Mouse (Mus musculus): Measurements from ENCODE around the gene Tbcc.
"Not testable (repeated sequence)": the region's sequence is repeated elsewhere in the genome, so short reads cannot be mapped to it uniquely, and the experiment has no call there.

Gene Tbcc

DNA sequence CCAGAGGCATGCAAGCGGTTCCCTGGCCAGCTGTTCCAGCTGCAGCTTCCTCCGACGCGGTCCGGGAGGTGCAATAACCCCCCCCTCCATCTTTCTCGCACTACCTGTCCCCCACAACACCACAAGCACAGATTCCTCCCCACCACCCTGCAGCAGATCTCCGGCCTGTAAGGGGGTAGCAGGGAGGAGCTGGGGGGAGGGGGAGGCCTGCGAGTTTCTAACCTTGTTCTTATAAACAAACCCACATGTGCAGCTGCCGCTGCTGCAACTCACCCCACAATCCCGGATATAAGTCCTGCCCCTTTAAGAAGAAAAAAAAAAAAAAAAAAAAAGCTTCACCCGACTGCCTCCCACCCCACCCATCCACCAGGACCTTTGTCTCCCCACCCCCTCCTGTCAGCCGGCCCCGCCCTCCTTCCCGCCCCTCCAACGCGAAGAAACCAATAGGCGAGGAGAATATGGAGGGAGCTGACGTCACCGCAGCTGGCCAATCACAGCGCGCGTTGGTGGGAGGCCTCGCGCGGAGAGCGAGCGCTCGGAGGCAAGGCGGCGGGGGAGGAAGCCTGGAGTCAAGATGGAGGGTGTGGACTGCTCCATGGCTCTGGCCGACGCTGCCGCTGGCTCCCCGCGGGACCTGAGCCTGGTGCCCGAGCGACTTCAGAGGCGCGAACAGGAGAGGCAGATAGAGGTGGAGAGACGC, at the start of gene Tbcc:
TSS of gene Tbcc (plus strand) at position 569 of the 700 bp plus-strand sequence.
- peak; percentile 99 for DNase-seq

DNA sequence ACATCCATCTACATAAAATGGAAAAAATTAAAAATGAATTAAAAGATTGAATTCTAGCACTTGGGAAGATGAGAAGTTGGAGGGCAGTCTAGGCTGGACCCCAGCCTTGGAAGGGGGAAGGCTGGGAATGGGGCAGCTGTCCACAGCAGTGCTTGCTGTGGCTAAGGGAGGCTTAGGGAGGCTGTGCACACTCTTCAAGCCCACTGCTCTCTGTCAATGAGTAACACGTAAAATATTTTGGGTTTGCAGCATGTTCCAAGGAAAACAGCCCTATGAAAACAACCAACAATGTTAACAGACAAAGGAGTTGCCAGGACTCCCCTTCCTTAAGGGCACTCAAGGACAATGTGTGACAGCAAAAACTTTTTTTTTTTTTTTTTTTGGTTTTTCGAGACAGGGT, 47.5 kb upstream of the Tbcc start:
- no peak for DNase-seq

DNA sequence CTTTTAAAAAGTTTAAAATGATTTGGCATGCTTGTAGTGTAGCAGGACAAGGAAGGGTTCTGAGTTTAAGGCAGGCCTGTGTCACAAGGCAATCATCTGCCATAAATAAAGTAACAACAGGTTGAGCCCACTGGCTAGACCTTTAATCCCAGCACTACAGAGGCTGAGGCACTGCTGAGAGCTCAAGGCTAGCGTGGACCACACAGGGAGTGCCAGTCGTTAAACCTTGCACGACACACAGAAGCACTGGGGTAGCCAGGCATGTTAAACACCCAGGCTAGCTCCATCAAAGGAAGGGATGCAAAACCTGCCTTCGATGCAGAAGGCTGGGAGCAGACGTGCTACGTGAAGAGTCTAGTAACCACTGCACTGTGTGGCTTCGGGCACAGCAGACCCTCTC, 46.8 kb upstream of the Tbcc start:
- DNase-seq, result no peak

DNA sequence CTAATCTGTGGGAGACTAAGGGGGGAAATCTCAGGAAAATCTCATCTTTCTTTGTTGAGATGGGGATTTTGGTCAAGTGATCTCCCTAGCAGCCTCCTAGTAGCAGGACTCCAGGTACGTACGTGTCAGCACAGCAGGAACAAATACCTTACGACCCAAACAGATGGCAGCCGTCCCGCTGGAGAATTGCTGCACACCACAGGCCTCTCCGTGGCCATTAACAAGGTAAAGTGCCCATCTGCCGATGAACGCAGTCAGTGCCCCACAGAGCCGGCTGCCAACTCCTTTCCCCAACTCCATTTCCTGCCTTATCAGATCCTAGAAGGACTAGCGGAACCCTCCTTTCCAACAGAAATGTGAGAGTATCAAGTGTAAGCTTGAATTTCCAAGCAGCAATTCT, 45.7 kb upstream of the Tbcc start:
- no peak for DNase-seq

DNA sequence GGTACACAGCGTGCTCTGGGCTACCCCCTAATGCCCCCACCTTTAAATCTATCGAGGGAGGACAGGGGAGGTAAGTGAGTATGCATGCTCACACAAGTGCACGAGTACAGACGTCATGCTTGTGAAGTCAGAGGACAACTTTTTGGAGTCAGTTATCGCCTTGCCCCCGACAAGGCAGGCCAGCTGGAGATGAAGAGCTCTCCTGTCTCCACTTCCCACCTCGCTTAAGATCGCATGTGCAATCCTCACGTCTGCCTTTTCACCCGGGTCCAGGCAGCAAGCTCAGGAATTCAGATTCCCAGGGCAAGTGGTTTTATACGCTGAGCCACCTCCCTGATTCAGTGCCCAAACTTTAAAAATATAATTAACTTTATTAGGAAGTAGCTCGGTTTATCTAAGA, 45.2 kb upstream of the Tbcc start:
- no peak for DNase-seq

DNA sequence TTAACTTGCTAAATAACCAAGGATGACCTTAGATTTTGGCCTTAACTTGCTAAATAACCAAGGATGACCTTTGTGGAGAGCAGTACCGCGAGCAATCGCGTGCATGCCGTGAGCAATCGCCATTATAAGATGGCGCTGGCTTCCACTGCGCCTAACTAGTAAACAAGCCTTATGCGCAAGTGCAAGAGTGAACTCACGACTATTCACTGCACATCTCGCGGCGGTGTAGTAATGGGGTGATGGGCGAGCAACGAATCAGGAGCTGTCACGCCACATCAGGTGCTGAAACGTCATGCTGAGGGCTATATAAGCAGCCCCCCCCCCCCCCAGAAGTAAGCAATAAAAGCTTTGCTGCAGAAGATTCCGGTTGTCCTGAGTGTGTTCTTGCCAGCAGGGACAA, 43.9 kb upstream of the Tbcc start:
- DNase-seq, result not testable (repeated sequence)

DNA sequence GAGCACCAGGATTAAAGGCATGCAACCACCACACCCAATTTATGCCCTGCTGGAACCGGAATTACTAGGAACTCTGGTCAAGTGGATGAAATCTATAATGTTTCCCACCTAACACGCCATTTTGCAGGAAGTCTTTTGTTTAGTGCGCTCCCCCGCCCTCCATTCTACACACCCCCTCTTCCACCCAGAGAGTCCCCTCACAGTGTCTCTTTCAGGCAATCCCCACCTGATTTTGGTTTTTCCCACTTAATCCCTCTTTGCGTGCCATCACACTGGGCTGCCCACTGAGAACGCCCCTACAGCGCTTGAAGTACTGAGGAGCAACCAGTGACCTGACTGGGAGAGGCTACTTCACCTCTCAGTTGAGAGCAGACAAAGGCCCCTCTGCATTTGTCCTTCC, 43.3 kb upstream of the Tbcc start:
- DNase-seq, result no peak

DNA sequence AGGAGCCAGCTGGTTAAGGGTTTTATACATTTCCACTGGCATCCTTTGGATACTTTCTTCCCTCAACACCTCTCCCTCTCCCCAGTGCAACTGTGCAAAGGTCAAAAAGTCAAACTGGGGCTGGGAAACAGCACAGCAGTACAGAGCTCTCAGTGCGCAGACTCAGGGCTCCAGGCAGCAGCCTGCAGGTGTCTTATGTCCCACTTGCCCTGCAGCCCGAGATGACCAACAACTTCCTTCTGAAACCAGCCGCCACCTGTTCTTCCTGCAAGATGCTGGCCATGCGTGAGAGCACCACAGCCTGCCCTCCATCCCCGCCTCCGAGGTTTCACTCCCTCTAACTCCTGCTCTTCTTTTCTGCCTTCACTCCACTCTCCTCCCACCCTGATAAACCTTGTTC, 37.8 kb upstream of the Tbcc start:
- DNase-seq, result peak; percentile 41

DNA sequence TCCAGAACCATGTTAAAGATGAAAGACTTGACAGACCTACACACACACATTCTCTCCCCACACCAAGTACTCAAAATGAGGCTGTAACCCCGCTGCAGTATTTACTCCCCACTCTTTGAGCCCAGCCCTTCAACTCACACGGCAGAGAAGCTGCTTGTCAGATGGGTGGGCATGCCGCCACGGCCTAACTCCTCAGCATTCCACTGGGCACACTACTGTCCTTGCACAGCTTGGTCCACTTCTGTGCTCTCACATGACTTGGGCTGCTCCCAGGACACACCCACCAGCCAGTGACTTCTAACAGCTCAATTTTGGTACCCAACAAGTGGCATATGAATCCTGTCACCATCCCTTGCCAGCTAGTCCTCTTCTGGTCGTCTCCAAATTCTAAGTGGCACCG, 37.2 kb upstream of the Tbcc start:
- DNase-seq, result peak; percentile 86

DNA sequence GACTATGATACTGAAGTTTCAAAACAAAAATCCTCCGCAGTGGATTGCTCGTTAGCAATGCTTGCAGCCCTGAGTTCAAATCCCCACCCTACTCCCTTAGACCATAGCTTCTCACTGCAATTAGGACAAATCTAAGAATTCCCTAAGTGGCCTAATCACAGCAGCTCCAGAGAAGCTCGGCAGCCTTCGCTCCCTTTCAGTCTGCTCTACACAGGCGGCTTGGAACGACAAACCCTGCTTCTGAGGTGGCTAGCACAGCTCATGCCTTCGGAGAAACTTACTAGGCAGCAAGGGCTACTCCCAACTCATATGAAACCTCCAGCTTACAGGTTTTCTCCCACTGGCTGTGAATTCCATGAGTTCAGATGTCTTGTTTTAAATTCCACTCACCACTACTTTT, 36.4 kb upstream of the Tbcc start:
- DNase-seq, result no peak

DNA sequence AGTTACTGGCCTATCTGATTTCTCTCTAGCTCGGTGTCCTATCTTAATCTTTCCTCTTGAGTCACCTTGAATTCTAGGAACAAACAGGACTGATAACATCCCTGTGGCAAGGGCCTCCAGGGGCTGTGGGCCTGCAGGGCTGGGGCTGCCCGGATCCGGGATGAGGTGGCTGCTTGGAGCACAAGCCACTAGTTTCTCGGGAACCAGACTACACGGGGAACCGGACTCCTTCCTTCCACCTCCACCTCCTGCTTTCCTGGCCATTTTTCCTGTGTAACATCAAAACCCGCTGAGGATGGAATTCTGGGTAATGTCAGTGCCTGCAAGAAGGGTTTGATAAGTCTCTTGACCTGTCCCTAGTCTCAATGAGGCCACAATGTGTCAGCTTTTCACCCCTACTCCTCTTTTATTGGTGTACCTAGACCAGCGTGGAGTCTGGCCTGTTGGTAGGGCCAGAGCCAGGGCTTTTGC, 35.8 kb upstream of the Tbcc start:
- DNase-seq, result no peak

DNA sequence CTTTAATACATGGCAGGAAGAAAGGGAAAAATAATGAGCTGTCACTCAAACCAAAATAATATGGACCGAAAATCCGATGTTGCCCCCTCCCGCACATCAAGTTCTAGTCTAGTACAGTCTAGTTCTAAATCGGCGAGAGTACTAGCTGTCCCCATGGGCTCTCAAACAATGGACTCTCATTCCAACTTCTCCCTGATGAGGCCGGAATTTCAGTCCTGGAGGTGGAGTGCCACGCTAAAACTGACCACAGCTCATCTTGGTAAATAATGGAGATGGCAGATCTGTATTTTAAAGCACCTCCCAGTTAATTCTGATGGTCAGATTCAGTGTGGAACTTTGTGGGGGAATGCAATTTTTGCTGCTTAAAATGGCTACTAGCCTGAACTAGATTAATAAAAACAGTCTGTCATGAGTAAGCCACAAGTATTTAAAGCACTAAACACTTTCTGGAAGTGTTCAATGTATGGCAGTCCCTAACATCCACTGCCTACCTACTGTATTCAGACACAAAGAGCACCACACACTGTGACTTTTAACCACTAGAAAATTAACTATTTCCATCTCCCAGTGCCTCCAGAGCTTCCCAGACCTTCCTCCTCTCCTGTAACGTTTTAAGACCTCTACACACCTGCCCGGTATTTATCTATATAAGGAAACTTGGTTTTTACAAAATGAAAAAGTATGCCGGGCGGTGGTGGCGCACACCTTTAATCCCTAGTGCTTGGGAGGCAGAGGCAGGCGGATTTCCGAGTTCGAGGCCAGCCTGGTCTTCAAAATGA, 35.0 kb upstream of the Tbcc start:
- DNase-seq, result peak; percentile 56

DNA sequence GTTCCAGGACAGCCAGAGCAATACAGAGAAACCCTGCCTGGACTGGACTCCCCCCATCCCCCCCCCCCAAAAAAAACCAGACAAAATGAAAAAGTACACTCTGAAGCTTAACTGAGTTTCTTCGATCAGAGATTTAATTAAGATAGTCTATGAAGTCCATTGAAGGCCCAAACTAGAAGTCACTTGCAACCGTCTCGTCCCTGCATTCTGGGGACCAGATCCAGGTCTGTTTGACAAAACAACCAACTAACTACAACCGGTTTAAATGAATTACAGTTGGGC, 34.4 kb upstream of the Tbcc start:
- DNase-seq, result no peak

DNA sequence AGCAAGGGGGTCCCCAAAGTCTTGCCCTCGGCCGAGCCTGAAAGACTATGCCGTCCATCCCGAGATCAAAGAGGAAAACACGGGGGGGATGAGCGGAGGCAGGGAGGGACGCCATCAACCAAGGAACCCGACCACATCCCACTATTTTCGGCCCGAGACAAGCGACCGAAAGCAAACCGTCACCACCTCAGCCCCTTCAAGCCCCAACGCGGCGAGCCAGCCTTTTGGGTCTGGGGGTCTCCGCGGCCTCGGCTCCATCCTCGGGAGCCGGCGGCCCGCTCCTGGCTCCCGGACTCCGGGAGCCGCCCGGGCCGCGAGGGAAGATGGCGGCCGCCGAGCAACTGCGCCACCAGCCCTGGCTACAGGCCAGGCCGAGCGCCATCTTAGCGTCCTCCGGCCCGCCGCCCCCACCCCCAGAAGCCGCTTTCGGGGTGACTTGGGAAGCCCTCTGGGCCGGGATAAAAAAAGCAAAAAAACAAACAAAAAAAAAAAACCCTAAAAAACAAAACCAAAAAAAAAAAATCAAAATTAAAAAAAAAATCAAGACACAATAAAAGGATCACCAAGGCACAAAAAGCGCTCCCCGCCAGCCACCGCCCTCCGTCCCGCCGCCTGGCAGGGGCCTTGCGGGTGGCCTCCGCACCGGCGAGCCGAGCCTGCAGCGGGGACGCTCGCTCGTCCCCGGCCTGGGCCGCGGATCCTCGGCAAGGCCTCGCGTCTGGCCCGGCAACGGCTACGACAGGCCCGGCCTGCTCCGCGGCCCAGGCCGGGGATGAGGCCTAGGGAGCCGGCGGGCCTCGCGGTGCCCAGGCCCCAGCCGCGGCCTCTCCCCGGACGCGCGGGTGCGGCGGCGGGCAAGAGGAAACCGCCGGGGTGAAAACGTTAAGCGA, 33.8 kb upstream of the Tbcc start:
- peak; percentile 85 for DNase-seq

DNA sequence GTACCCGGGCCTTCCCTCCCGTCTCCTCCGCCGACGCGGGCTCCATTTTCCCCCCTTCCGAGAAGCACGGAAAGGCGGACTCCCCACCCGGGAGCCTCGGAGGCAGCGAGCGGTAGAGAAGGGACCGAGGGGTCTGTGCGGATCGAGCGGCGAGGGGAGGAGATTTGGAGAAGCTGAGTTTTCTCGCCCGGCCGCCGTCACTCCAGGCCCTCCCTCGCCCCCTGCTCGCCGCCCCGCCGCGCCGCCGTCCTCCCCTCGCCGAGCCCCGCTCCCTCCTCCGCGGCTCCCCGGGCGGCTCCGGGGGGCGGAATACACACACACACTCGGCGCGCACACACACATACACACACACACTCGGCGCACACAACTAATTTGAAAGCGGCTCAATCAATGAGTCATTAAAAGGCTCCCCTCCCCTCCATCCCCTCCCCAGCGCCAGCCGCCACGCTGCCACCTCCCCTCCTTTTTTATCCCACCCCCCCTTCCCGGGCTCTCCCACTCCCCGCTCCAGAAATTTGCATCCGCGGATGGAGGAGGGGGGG, 33.1 kb upstream of the Tbcc start:
- peak; percentile 81 for DNase-seq

DNA sequence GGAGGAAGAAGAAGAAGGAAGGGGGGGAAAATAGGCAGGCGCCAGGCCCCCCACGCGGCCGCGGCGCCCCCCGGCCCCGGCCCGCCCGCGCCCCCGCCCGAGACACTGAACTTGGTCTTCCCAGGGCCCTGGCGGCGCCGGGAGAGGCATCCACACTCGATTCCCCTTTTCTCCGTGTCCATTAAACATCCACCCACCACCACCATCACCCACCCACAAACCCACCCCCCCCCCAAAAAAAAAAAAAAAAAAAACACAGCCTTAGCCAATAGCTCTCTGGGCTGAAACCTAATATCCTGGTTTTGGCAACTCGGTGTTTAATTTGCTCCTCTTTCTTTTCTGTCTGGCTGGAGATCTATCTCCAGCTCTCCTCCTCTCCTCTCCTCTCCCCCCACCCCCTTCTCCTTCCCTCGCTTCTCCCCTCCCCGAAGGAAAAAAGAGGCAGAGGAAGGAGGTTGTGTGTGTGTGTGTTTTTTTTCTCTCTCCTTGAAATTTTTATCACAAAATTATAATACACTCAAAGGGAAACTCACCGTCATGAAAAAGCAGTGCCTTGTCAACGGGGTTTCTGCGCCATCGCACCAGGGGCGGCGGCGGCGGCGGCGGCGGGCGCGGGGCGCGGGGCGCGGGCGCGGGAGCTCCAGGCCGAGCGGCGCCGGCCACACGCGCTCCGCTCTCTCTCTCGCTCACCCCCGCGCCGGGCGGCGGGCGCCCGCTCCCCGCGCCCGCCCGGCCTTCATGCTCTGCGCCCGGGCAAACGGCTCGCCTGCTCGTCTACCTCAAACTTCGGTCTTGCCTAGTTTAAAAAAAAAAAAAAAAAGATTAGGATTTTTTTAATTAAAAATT, 32.4 kb upstream of the Tbcc start, which contains the start of gene Bicral:
TSS of gene Bicral (minus strand) at position 580 of the 846 bp plus-strand sequence.
- DNase-seq, result peak; percentile 79

DNA sequence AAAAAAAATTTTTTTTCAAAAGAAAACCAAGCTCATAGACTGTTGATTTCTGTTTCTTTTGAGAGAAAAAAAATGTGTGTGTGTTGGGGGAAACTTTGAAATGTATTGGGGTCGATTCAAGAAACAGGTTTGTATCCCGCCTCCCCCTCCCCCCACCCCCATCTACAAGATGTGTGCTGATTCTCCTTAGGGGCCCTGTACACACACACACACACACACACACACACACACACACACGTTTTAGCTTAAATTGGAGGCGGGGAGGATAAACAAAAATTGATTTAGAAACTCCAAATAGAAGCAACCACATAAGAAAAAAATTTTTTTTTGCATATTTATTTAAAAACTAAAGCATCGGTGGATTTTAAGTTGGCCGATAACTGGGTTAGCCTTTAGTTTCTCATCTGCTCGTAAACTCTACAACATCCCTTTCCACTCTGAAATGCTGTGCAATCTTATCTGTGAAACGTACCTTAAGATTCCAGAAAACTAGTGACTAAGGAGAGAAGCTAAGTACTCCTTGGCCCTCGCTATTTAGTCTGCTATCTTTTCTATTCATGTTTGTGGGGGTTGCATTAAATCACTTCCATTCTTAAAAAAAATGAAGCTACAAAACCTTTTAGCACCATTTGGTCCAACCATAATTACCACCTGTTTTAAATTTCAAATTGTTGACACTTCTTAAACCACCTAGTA, 31.6 kb upstream of the Tbcc start:
- DNase-seq, result no peak

DNA sequence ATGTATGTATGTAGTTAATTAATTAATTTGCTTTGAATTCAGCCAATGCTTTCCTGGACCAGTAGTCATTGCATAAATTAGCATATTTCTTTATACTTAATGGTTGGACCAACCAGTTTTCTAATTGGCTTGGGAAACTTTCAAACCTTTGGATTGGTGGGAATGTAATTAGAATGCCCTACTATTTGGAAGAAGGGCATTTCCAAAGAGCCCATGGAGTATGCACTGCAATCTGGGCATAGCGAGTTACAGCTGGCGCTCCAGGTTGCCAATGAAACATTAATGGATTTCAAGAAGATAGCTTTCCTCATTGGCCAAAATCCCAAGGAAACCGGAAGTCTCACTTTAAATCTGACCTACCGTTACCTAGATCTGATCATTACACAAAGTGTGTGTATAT, 30.4 kb upstream of the Tbcc start:
- DNase-seq, result no peak

DNA sequence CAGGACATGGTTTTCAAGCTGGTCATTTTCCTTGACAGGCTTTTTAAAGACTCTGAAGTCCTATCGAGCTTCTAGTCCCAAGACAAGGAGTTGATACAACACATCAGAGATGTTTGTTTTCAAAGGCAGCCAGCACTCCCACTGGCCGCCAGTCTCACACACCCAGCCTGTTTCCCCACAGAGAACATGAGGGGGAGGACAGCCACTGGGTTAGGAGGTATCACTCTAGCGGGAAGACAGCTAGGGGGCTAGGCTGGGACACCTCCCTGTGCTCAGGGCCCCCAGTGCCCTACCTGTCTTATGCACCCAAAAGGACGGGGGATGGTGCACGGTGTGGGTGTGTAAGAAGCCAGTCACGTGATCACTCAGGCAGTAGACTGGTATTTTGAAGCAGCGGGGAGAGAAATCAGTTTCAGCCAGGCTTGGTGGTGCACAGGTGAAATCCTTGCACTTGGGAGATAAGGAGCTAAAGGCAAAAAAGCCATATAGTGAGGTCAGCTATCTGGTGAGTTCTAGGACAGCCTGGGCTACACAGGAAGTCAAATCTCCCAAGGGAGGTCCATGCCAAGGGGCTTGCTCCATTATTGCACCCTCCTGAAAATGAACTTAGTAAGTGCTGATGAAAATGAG, 25.8 kb upstream of the Tbcc start:
- DNase-seq, result no peak

DNA sequence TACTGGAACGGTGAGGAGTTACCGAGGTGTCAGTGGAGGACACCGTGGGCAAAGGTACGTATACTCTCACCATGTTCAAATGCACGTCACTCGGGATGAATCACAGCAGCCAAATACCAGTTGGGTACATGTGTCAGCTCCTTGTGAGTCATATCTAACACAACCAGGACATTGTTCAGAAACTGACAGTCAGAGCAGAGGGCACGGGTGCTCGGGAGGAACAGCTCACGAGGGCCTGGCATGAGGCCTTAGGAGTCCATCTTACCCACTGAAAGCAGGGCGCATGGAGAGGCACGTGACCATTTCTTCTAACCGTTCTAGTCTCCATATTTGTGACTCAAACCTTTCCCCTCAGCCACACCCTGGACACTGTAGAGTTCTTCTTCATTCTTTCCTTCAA, 23.6 kb upstream of the Tbcc start:
- no peak for DNase-seq

DNA sequence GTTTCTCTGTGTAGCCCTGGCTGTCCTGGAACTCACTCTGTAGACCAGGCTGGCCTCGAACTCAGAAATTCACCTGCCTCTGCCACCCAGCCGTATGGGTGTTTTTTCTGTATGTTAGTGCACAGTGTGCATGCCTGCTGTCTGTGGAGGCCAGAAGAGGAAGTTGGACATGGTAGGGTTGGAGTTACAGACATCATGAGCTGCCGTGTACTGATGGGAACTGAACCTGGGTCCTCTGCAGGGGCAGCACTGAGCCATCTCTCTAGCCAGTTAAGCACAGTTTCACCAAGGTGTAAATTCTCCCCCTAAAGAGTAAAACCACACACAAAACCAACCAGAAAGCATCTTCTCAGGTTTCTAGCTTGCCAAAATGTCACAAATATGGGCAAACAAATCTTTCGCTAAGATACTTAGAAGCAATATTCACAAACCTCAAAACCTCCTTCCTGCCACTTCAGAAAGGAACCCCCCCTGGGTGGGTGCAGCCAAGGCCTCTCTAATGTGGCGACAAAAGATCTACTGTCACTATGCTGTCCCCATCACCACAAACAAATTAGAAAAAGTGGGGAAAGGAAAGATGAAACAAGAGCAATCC, 20.2 kb upstream of the Tbcc start:
- DNase-seq, result no peak

Measured in lung, postnatal 36 days (tissue).